Mouse (Mus musculus): ENCODE data around the gene Zfp583. TPM values are rescaled to one million over a fixed set of nuclear protein-coding genes. Genes with fewer than 3 reads are reported as not detected.
"Not testable (repeated sequence)": the region's sequence is repeated elsewhere in the genome, so short reads cannot be mapped to it uniquely, and the experiment has no call there.

Zfp583 gene
- polyA plus RNA-seq, 1 experiment from 2014 or later: 2.9 TPM

- not testable (repeated sequence) for H3K9ac ChIP-seq (ENCODE audit: low read depth, low read length); H3K27me3 ChIP-seq (replicated peaks; ENCODE audit: control insufficient read depth, insufficient read depth, low read length); H3K4me2 ChIP-seq (ENCODE audit: low read depth, low read length); H3K27ac ChIP-seq (ENCODE audit: low read length); H3K36me3 ChIP-seq (ENCODE audit: control insufficient read depth, insufficient read depth, low read length); ATAC-seq; H3K9me3 ChIP-seq (ENCODE audit: control insufficient read depth, low read length); H3K4me3 ChIP-seq (ENCODE audit: low read length)
- WGBS: 91% methylated on average over 5 of the region's 6 CpGs
- H3K4me1 ChIP-seq (ENCODE audit: control insufficient read depth, insufficient read depth, low read length): peaks cover 16% of the 10 kb centered on the region
These were observed 40.0 kb downstream of the Zfp583 start for GRCm38 (mm10) chr7:6291121-6291520.

GRCm38 (mm10) chr7:6286921-6287531 lies 44.1 kb downstream of the Zfp583 start:
- Histone ChIP-seq H3K4me2 (ENCODE audit: low read depth, low read length) (peak overlapping the region; percentile 74), H3K4me1 (ENCODE audit: control insufficient read depth, insufficient read depth, low read length) (peaks cover 21% of the 10 kb centered on the region), H3K27me3 (replicated peaks; ENCODE audit: control insufficient read depth, insufficient read depth, low read length) (no peaks in the 10 kb centered on the region), H3K4me3 (ENCODE audit: low read length) (peak overlapping the region; percentile 61), H3K9me3 (ENCODE audit: control insufficient read depth, low read length) (no peaks in the 10 kb centered on the region), H3K27ac (ENCODE audit: low read length) (no peak overlapping the region), H3K36me3 (ENCODE audit: control insufficient read depth, insufficient read depth, low read length) (no peaks in the 10 kb centered on the region), H3K9ac (ENCODE audit: low read depth, low read length) (peak overlapping the region; percentile 59)
- ATAC-seq: peak; percentile 8
- 21% methylated on average over 15 of the region's 15 CpGs for WGBS

GRCm38 (mm10) chr7:6285842-6286705 lies 45.0 kb downstream of the Zfp583 start, which contains the start of gene Zfp667:
Gene Zfp667 (plus strand): TSS chr7:6286579.
- H3K4me2 ChIP-seq (ENCODE audit: low read depth, low read length): peak within 1 kb of the TSS; percentile 74
- H3K27ac ChIP-seq (ENCODE audit: low read length): peak within 1 kb of the TSS; percentile 72
- 2% methylated on average over 50 of the region's 50 CpGs for WGBS
- no peaks in the 10 kb centered on the region for H3K27me3 ChIP-seq (replicated peaks; ENCODE audit: control insufficient read depth, insufficient read depth, low read length)
- no peaks in the 10 kb centered on the region for H3K36me3 ChIP-seq (ENCODE audit: control insufficient read depth, insufficient read depth, low read length)
- H3K9ac ChIP-seq (ENCODE audit: low read depth, low read length): peak within 1 kb of the TSS; percentile 59
- peaks cover 21% of the 10 kb centered on the region for H3K4me1 ChIP-seq (ENCODE audit: control insufficient read depth, insufficient read depth, low read length)
- H3K9me3 ChIP-seq (ENCODE audit: control insufficient read depth, low read length): no peaks in the 10 kb centered on the region
- peak; percentile 85 for ATAC-seq
- H3K4me3 ChIP-seq (ENCODE audit: low read length): peak within 1 kb of the TSS; percentile 61

- WGBS: 86% methylated on average over 6 of the region's 6 CpGs
These were observed 45.7 kb downstream of the Zfp583 start for GRCm38 (mm10) chr7:6285366-6285765.

GRCm38 (mm10) chr7:6284442-6285012 lies 46.6 kb downstream of the Zfp583 start:
- ATAC-seq: no peak
- WGBS: 91% methylated on average over 4 of the region's 4 CpGs
- Histone ChIP-seq H3K4me3 (ENCODE audit: low read length) (no peak overlapping the region), H3K4me2 (ENCODE audit: low read depth, low read length) (no peak overlapping the region), H3K27me3 (replicated peaks; ENCODE audit: control insufficient read depth, insufficient read depth, low read length) (no peaks in the 10 kb centered on the region), H3K4me1 (ENCODE audit: control insufficient read depth, insufficient read depth, low read length) (peaks cover 21% of the 10 kb centered on the region), H3K9me3 (ENCODE audit: control insufficient read depth, low read length) (no peaks in the 10 kb centered on the region), H3K9ac (ENCODE audit: low read depth, low read length) (no peak overlapping the region), H3K27ac (ENCODE audit: low read length) (no peak overlapping the region), H3K36me3 (ENCODE audit: control insufficient read depth, insufficient read depth, low read length) (no peaks in the 10 kb centered on the region)

More at GRCm38 (mm10) chr7:6285366-6285765, 45.7 kb downstream of the Zfp583 start:
- H3K9ac ChIP-seq (ENCODE audit: low read depth, low read length): no peak overlapping the region
- no peak overlapping the region for H3K4me3 ChIP-seq (ENCODE audit: low read length)
- no peaks in the 10 kb centered on the region for H3K27me3 ChIP-seq (replicated peaks; ENCODE audit: control insufficient read depth, insufficient read depth, low read length)
- ATAC-seq: no peak
- no peak overlapping the region for H3K27ac ChIP-seq (ENCODE audit: low read length)
- H3K9me3 ChIP-seq (ENCODE audit: control insufficient read depth, low read length): no peaks in the 10 kb centered on the region
- no peaks in the 10 kb centered on the region for H3K36me3 ChIP-seq (ENCODE audit: control insufficient read depth, insufficient read depth, low read length)
- peaks cover 21% of the 10 kb centered on the region for H3K4me1 ChIP-seq (ENCODE audit: control insufficient read depth, insufficient read depth, low read length)
- H3K4me2 ChIP-seq (ENCODE audit: low read depth, low read length): no peak overlapping the region

- Histone ChIP-seq H3K9ac (ENCODE audit: low read depth, low read length) (peak overlapping the region; percentile 78), H3K4me3 (ENCODE audit: low read length) (peak overlapping the region; percentile 67), H3K27ac (ENCODE audit: low read length) (peak overlapping the region; percentile 72), H3K36me3 (ENCODE audit: control insufficient read depth, insufficient read depth, low read length) (no peaks in the 10 kb centered on the region), H3K4me2 (ENCODE audit: low read depth, low read length) (peak overlapping the region; percentile 62), H3K4me1 (ENCODE audit: control insufficient read depth, insufficient read depth, low read length) (peaks cover 21% of the 10 kb centered on the region), H3K27me3 (replicated peaks; ENCODE audit: control insufficient read depth, insufficient read depth, low read length) (no peaks in the 10 kb centered on the region), H3K9me3 (ENCODE audit: control insufficient read depth, low read length) (no peaks in the 10 kb centered on the region)
- ATAC-seq: peak; percentile 67
- 1% methylated on average over 23 of the region's 23 CpGs for WGBS
These were observed 47.5 kb downstream of the Zfp583 start for GRCm38 (mm10) chr7:6283451-6284075.

- Histone ChIP-seq H3K4me1 (ENCODE audit: control insufficient read depth, insufficient read depth, low read length) (peaks cover 13% of the 10 kb centered on the region), H3K9me3 (ENCODE audit: control insufficient read depth, low read length) (no peaks in the 10 kb centered on the region), H3K4me2 (ENCODE audit: low read depth, low read length) (peak overlapping the region; percentile 62), H3K9ac (ENCODE audit: low read depth, low read length) (0 out of 2 replicates have a peak overlapping the region, but pooled peaks have one; percentile 78), H3K4me3 (ENCODE audit: low read length) (peak overlapping the region; percentile 67), H3K27ac (ENCODE audit: low read length) (no peak overlapping the region), H3K36me3 (ENCODE audit: control insufficient read depth, insufficient read depth, low read length) (no peaks in the 10 kb centered on the region), H3K27me3 (replicated peaks; ENCODE audit: control insufficient read depth, insufficient read depth, low read length) (no peaks in the 10 kb centered on the region)
- ATAC-seq: 0 out of 2 replicates have a peak, but pooled peaks have one; percentile 0
- 8% methylated on average over 1 of the region's 1 CpGs for WGBS
These were observed 48.3 kb downstream of the Zfp583 start for GRCm38 (mm10) chr7:6282749-6283148.

- no peak overlapping the region for H3K4me3 ChIP-seq (ENCODE audit: low read length)
- no peak overlapping the region for H3K9ac ChIP-seq (ENCODE audit: low read depth, low read length)
- no peak overlapping the region for H3K4me2 ChIP-seq (ENCODE audit: low read depth, low read length)
- WGBS: 23% methylated on average over 3 of the region's 3 CpGs
- H3K27me3 ChIP-seq (replicated peaks; ENCODE audit: control insufficient read depth, insufficient read depth, low read length): no peaks in the 10 kb centered on the region
- H3K27ac ChIP-seq (ENCODE audit: low read length): no peak overlapping the region
- no peaks in the 10 kb centered on the region for H3K9me3 ChIP-seq (ENCODE audit: control insufficient read depth, low read length)
- no peak for ATAC-seq
- H3K36me3 ChIP-seq (ENCODE audit: control insufficient read depth, insufficient read depth, low read length): no peaks in the 10 kb centered on the region
- H3K4me1 ChIP-seq (ENCODE audit: control insufficient read depth, insufficient read depth, low read length): no peaks in the 10 kb centered on the region
These were observed 53.2 kb downstream of the Zfp583 start for GRCm38 (mm10) chr7:6277906-6278305.

GRCm38 (mm10) chr7:6265695-6266094 lies 65.4 kb downstream of the Zfp583 start:
- no peak overlapping the region for H3K9ac ChIP-seq (ENCODE audit: low read depth, low read length)
- H3K4me3 ChIP-seq (ENCODE audit: low read length): no peak overlapping the region
- no peaks in the 10 kb centered on the region for H3K36me3 ChIP-seq (ENCODE audit: control insufficient read depth, insufficient read depth, low read length)
- H3K9me3 ChIP-seq (ENCODE audit: control insufficient read depth, low read length): no peaks in the 10 kb centered on the region
- no peaks in the 10 kb centered on the region for H3K4me1 ChIP-seq (ENCODE audit: control insufficient read depth, insufficient read depth, low read length)
- no peaks in the 10 kb centered on the region for H3K27me3 ChIP-seq (replicated peaks; ENCODE audit: control insufficient read depth, insufficient read depth, low read length)
- WGBS: 67% methylated on average over 8 of the region's 8 CpGs
- ATAC-seq: no peak
- no peak overlapping the region for H3K4me2 ChIP-seq (ENCODE audit: low read depth, low read length)
- no peak overlapping the region for H3K27ac ChIP-seq (ENCODE audit: low read length)

Data from intestine, embryonic 16.5 days (tissue).